Mouse (Mus musculus) intestine, embryonic 14.5 days (tissue): Measurements from ENCODE around the gene Tctex1d2. TPM values are rescaled to one million over a fixed set of nuclear protein-coding genes. Genes with fewer than 3 reads are reported as not detected.
"Not testable (repeated sequence)": the region's sequence is repeated elsewhere in the genome, so short reads cannot be mapped to it uniquely, and the experiment has no call there.

Experiments
- ATAC-seq: fragments of 200-750 bp; cut with Nextera tagmentation; replicated peaks from 2 replicates; pipeline ENCODE4 v1.8.0; 2017; ENCODE audit warnings: low read depth, moderate number of reproducible peaks, moderate TSS enrichment, moderate library complexity; ENCODE audit not compliant: low FRiP score, low TSS enrichment
- DNase-seq: peaks from one replicate; pipeline ENCODE4 v3.0.0-alpha.2; 2018; ENCODE audit warnings: low spot score
- H3K27ac ChIP-seq: fragments of 300-500 bp; sonication (generic); 2 replicates; pipeline ENCODE4 v1.5.1; 2014; ENCODE audit warnings: low read depth, mild to moderate bottlenecking, control low read depth
- H3K27me3 ChIP-seq: fragments of 300-500 bp; sonication (generic); replicated peaks from 2 replicates; pipeline ENCODE4 v1.6.1; 2014; ENCODE audit warnings: low read length, control low read depth; ENCODE audit not compliant: control insufficient read depth, insufficient read depth
- H3K36me3 ChIP-seq: fragments of 300-500 bp; sonication (generic); 2 replicates; pipeline ENCODE4 v1.6.1; 2014; ENCODE audit warnings: low read length, control low read depth; ENCODE audit not compliant: control insufficient read depth, insufficient read depth
- H3K4me1 ChIP-seq: fragments of 300-500 bp; sonication (generic); replicated peaks from 2 replicates; pipeline ENCODE4 v1.6.1; 2014; ENCODE audit warnings: low read length, control low read depth, mixed read lengths; ENCODE audit not compliant: control insufficient read depth, insufficient read depth
- H3K4me2 ChIP-seq: fragments of 300-500 bp; sonication (generic); 2 replicates; pipeline ENCODE4 v1.6.1; 2014; ENCODE audit warnings: low read length
- H3K4me3 ChIP-seq: fragments of 300-500 bp; sonication (generic); 2 replicates; pipeline ENCODE4 v1.5.1; 2014; ENCODE audit warnings: low read depth, low read length, control low read depth, mixed read lengths
- H3K9ac ChIP-seq: fragments of 300-500 bp; sonication (generic); 2 replicates; pipeline ENCODE4 v1.6.1; 2014; ENCODE audit warnings: mild to moderate bottlenecking, low read length
- H3K9me3 ChIP-seq: fragments of 300-500 bp; sonication (generic); 2 replicates; pipeline ENCODE4 v1.6.1; 2016; ENCODE audit warnings: low read length, control low read depth; ENCODE audit not compliant: control insufficient read depth
- WGBS: fragments of 180-500 bp; shearing (Covaris S2); extraction: QIAGEN DNeasy Blood & Tissue Kit; methylation state at CpG from one replicate; pipeline ENCODE4 v1.1.7; 2014; 5-methylcytosine and 5-hydroxymethylcytosine counted together
- polyA plus RNA-seq: library from polyadenylated mRNA; unstranded; fragments of >200 nt; fragmentation: Nextera tagmentation; extraction: Ambion mirVana; gene quantifications from 2 replicates; pipeline ENCODE4 v1.2.1, GENCODE M21; 2014

The Tctex1d2 gene
- polyA plus RNA-seq, 1 experiment from 2014 or later, result 43.0 TPM

GRCm38 (mm10) chr16:32437266-32437665, 17.8 kb downstream of the Tctex1d2 start:
- no peak overlapping the region for H3K4me3 ChIP-seq
- ATAC-seq, result no peak
- H3K4me2 ChIP-seq, result no peak overlapping the region
- no peak overlapping the region for H3K27ac ChIP-seq
- no peak for DNase-seq
- no peak overlapping the region for H3K9ac ChIP-seq
- H3K4me1 ChIP-seq, result no peaks in the 10 kb centered on the region
- H3K36me3 ChIP-seq, result no peaks in the 10 kb centered on the region
- WGBS, result 95% methylated on average over 1 of the region's 1 CpGs
- no peaks in the 10 kb centered on the region for H3K9me3 ChIP-seq
- no peaks in the 10 kb centered on the region for H3K27me3 ChIP-seq

GRCm38 (mm10) chr16:32441432-32441831, 21.9 kb downstream of the Tctex1d2 start:
- ATAC-seq (no peak), DNase-seq (no peak)
- 87% methylated on average over 3 of the region's 3 CpGs for WGBS

GRCm38 (mm10) chr16:32444615-32445014, 25.1 kb downstream of the Tctex1d2 start:
- not testable (repeated sequence) for ATAC-seq, H3K9ac ChIP-seq, H3K9me3 ChIP-seq, H3K27ac ChIP-seq, DNase-seq, H3K4me3 ChIP-seq, H3K27me3 ChIP-seq, H3K4me2 ChIP-seq, H3K36me3 ChIP-seq, H3K4me1 ChIP-seq
- WGBS, result 83% methylated on average over 3 of the region's 3 CpGs

More at GRCm38 (mm10) chr16:32441432-32441831, 21.9 kb downstream of the Tctex1d2 start:
- Histone ChIP-seq H3K27me3 (no peaks in the 10 kb centered on the region), H3K36me3 (no peaks in the 10 kb centered on the region), H3K9ac (no peak overlapping the region), H3K4me3 (no peak overlapping the region), H3K9me3 (no peaks in the 10 kb centered on the region), H3K4me2 (no peak overlapping the region), H3K4me1 (no peaks in the 10 kb centered on the region), H3K27ac (no peak overlapping the region)

GRCm38 (mm10) chr16:32445558-32445957, 26.1 kb downstream of the Tctex1d2 start:
- Histone ChIP-seq H3K4me1 (no peaks in the 10 kb centered on the region), H3K4me3 (no peak overlapping the region), H3K9ac (no peak overlapping the region), H3K36me3 (no peaks in the 10 kb centered on the region), H3K27me3 (no peaks in the 10 kb centered on the region), H3K4me2 (no peak overlapping the region), H3K27ac (no peak overlapping the region), H3K9me3 (no peaks in the 10 kb centered on the region)
- no peak for ATAC-seq
- DNase-seq, result no peak
- 87% methylated on average over 1 of the region's 1 CpGs for WGBS

- ATAC-seq, result no peak
These were observed 27.1 kb downstream of the Tctex1d2 start for GRCm38 (mm10) chr16:32446563-32447138.

GRCm38 (mm10) chr16:32449665-32450064, 30.2 kb downstream of the Tctex1d2 start:
- DNase-seq (no peak), ATAC-seq (no peak)
- no peaks in the 10 kb centered on the region for H3K9me3 ChIP-seq
- 79% methylated on average over 3 of the region's 3 CpGs for WGBS
- no peak overlapping the region for H3K4me3 ChIP-seq
- H3K4me2 ChIP-seq, result no peak overlapping the region
- peaks cover 16% of the 10 kb centered on the region for H3K36me3 ChIP-seq
- no peaks in the 10 kb centered on the region for H3K4me1 ChIP-seq
- no peak overlapping the region for H3K27ac ChIP-seq
- no peak overlapping the region for H3K9ac ChIP-seq
- H3K27me3 ChIP-seq, result no peaks in the 10 kb centered on the region

More at GRCm38 (mm10) chr16:32446563-32447138, 27.1 kb downstream of the Tctex1d2 start:
- Histone ChIP-seq H3K9ac (no peak overlapping the region), H3K36me3 (peaks cover under 1% of the 10 kb centered on the region; the same call in 1 of the 2 replicates), H3K4me2 (no peak overlapping the region), H3K4me1 (no peaks in the 10 kb centered on the region), H3K9me3 (no peaks in the 10 kb centered on the region), H3K4me3 (no peak overlapping the region), H3K27ac (no peak overlapping the region), H3K27me3 (no peaks in the 10 kb centered on the region)
- 67% methylated on average over 2 of the region's 2 CpGs for WGBS
- DNase-seq, result no peak

GRCm38 (mm10) chr16:32450133-32450532, 30.6 kb downstream of the Tctex1d2 start:
- ATAC-seq (no peak), DNase-seq (no peak)
- no peak overlapping the region for H3K4me3 ChIP-seq
- H3K9ac ChIP-seq, result no peak overlapping the region
- H3K9me3 ChIP-seq, result no peaks in the 10 kb centered on the region
- H3K27ac ChIP-seq, result no peak overlapping the region
- H3K36me3 ChIP-seq, result peaks cover 17% of the 10 kb centered on the region
- H3K4me1 ChIP-seq, result no peaks in the 10 kb centered on the region
- 95% methylated on average over 2 of the region's 2 CpGs for WGBS
- H3K27me3 ChIP-seq, result no peaks in the 10 kb centered on the region
- H3K4me2 ChIP-seq, result no peak overlapping the region

- Histone ChIP-seq H3K4me2 (no peak overlapping the region), H3K4me1 (no peaks in the 10 kb centered on the region), H3K27ac (no peak overlapping the region), H3K9me3 (no peaks in the 10 kb centered on the region), H3K4me3 (no peak overlapping the region), H3K27me3 (no peaks in the 10 kb centered on the region), H3K36me3 (peaks cover 32% of the 10 kb centered on the region), H3K9ac (no peak overlapping the region)
- DNase-seq, result no peak
- no peak for ATAC-seq
- 91% methylated on average over 8 of the region's 8 CpGs for WGBS
These were observed 33.6 kb downstream of the Tctex1d2 start for GRCm38 (mm10) chr16:32453102-32453501.

GRCm38 (mm10) chr16:32454646-32455045, 35.1 kb downstream of the Tctex1d2 start:
- no peak overlapping the region for H3K9ac ChIP-seq
- H3K9me3 ChIP-seq, result no peaks in the 10 kb centered on the region
- no peaks in the 10 kb centered on the region for H3K4me1 ChIP-seq
- H3K4me3 ChIP-seq, result no peak overlapping the region
- no peak overlapping the region for H3K27ac ChIP-seq
- no peak for DNase-seq
- H3K36me3 ChIP-seq, result peaks cover 32% of the 10 kb centered on the region
- WGBS, result 89% methylated on average over 5 of the region's 5 CpGs
- no peak for ATAC-seq
- H3K4me2 ChIP-seq, result no peak overlapping the region
- no peaks in the 10 kb centered on the region for H3K27me3 ChIP-seq
